Mouse (Mus musculus) heart, embryonic 14.5 days (tissue): ENCODE measurements at regions not wholly inside any gene's neighbourhood (a gene's known extent, or its start where the extent isn't known, plus 50 kb on each side); places are given as distances from the start of the nearest gene placed in this dataset.

Experiments used
- ATAC-seq: fragments of 200-750 bp; cut with Nextera tagmentation; 2 replicates; pipeline ENCODE4 v1.8.0; 2017; ENCODE audit warnings: low read depth, moderate TSS enrichment; ENCODE audit not compliant: insufficient number of reproducible peaks, insufficient read depth, low FRiP score
- H3K27ac ChIP-seq, 2 experiments: fragments of 200-500 bp in 1 of 2; fragments of 300-500 bp in 1 of 2; sonication (generic) in 1 of 2; replicated peaks in 1 of 2; 2 replicates each; pipeline ENCODE4 v1.5.1; 2012 to 2014; ENCODE audit warnings: low read depth in 2 of 2, low read length in 2 of 2, control low read depth in 1 of 2, mild to moderate bottlenecking in 1 of 2, mixed read lengths in 1 of 2; ENCODE audit not compliant: control insufficient read depth in 1 of 2, insufficient read depth in 1 of 2
- H3K27me3 ChIP-seq: fragments of 300-500 bp; sonication (generic); 2 replicates; pipeline ENCODE4 v1.6.1; 2014; ENCODE audit warnings: mild to moderate bottlenecking, low read length, control low read depth; ENCODE audit not compliant: control insufficient read depth, insufficient read depth
- H3K36me3 ChIP-seq: fragments of 300-500 bp; sonication (generic); 2 replicates; pipeline ENCODE4 v1.6.1; 2014; ENCODE audit warnings: mild to moderate bottlenecking, control low read depth, low read length, mixed read lengths; ENCODE audit not compliant: control insufficient read depth, insufficient read depth
- H3K4me1 ChIP-seq, 2 experiments: fragments of 200-500 bp in 1 of 2; fragments of 300-500 bp in 1 of 2; sonication (generic) in 1 of 2; 2 replicates each; pipeline ENCODE4 v1.6.1; 2012 to 2014; ENCODE audit warnings: low read length in 2 of 2, control low read depth in 1 of 2, mixed read lengths in 1 of 2; ENCODE audit not compliant: control insufficient read depth in 2 of 2, insufficient read depth in 2 of 2
- H3K4me2 ChIP-seq: fragments of 300-500 bp; sonication (generic); 2 replicates; pipeline ENCODE4 v1.6.1; 2014; ENCODE audit warnings: mild to moderate bottlenecking, low read length
- H3K4me3 ChIP-seq, 2 experiments: fragments of 200-500 bp in 1 of 2; fragments of 300-500 bp in 1 of 2; sonication (generic) in 1 of 2; 2 replicates each; pipeline ENCODE4 v1.5.1; 2012 to 2014; ENCODE audit warnings: low read length in 2 of 2, mild to moderate bottlenecking in 2 of 2, control low read depth in 1 of 2, low read depth in 1 of 2, moderate library complexity in 1 of 2; ENCODE audit not compliant: control insufficient read depth in 1 of 2, insufficient read depth in 1 of 2
- H3K9ac ChIP-seq: fragments of 300-500 bp; sonication (generic); 2 replicates; pipeline ENCODE4 v1.6.1; 2014; ENCODE audit warnings: mild to moderate bottlenecking, low read length
- H3K9me3 ChIP-seq: fragments of 300-500 bp; sonication (generic); 2 replicates; pipeline ENCODE4 v1.6.1; 2016; ENCODE audit warnings: low read length, control low read depth; ENCODE audit not compliant: control insufficient read depth
- WGBS: fragments of 180-500 bp; shearing (Covaris S2); extraction: QIAGEN DNeasy Blood & Tissue Kit; methylation state at CpG from one replicate; pipeline ENCODE4 v1.1.7; 2014; 5-methylcytosine and 5-hydroxymethylcytosine counted together

- Histone ChIP-seq H3K4me3 (no peak overlapping the region), H3K9me3 (no peaks in the 10 kb centered on the region), H3K4me2 (no peak overlapping the region), H3K36me3 (no peaks in the 10 kb centered on the region), H3K9ac (no peak overlapping the region), H3K27ac (no peak overlapping the region), H3K27me3 (no peaks in the 10 kb centered on the region), H3K4me1 (no peaks in the 10 kb centered on the region)
- WGBS, result 33% methylated on average over 5 of the region's 5 CpGs
- ATAC-seq, result no peak
Measured at GRCm38 (mm10) chr17:4740784-4741183, 253.3 kb upstream of the Arid1b start.

GRCm38 (mm10) chr17:4742314-4742713, 251.8 kb upstream of the Arid1b start:
- Histone ChIP-seq H3K9me3 (no peaks in the 10 kb centered on the region), H3K27me3 (no peaks in the 10 kb centered on the region)
- WGBS, result 68% methylated on average over 1 of the region's 1 CpGs

GRCm38 (mm10) chr17:4762956-4763355, 231.2 kb upstream of the Arid1b start:
- Histone ChIP-seq H3K9ac (no peak overlapping the region), H3K27ac (no peak overlapping the region), H3K27me3 (no peaks in the 10 kb centered on the region), H3K36me3 (no peaks in the 10 kb centered on the region), H3K4me1 (no peaks in the 10 kb centered on the region), H3K4me2 (no peak overlapping the region), H3K4me3 (no peak overlapping the region), H3K9me3 (no peaks in the 10 kb centered on the region)
- 92% methylated on average over 6 of the region's 6 CpGs for WGBS
- ATAC-seq, result no peak

More at GRCm38 (mm10) chr17:4742314-4742713, 251.8 kb upstream of the Arid1b start:
- Histone ChIP-seq H3K9ac (no peak overlapping the region), H3K27ac (no peak overlapping the region), H3K4me1 (no peaks in the 10 kb centered on the region), H3K4me2 (no peak overlapping the region), H3K36me3 (no peaks in the 10 kb centered on the region), H3K4me3 (no peak overlapping the region)
- ATAC-seq, result no peak

- WGBS, result 76% methylated on average over 5 of the region's 5 CpGs
- no peaks in the 10 kb centered on the region for H3K9me3 ChIP-seq
Measured at GRCm38 (mm10) chr17:4765723-4766122, 228.4 kb upstream of the Arid1b start.

GRCm38 (mm10) chr17:4767947-4768522, 226.1 kb upstream of the Arid1b start:
- H3K4me3 ChIP-seq, result no peak overlapping the region
- no peak overlapping the region for H3K4me2 ChIP-seq
- H3K27ac ChIP-seq, result no peak overlapping the region
- WGBS, result 86% methylated on average over 5 of the region's 5 CpGs
- H3K4me1 ChIP-seq, result no peaks in the 10 kb centered on the region
- H3K9ac ChIP-seq, result no peak overlapping the region
- H3K27me3 ChIP-seq, result no peaks in the 10 kb centered on the region
- ATAC-seq, result no peak
- no peaks in the 10 kb centered on the region for H3K36me3 ChIP-seq
- no peaks in the 10 kb centered on the region for H3K9me3 ChIP-seq

More at GRCm38 (mm10) chr17:4765723-4766122, 228.4 kb upstream of the Arid1b start:
- ATAC-seq, result no peak
- H3K9ac ChIP-seq, result no peak overlapping the region
- H3K4me1 ChIP-seq, result no peaks in the 10 kb centered on the region
- H3K4me2 ChIP-seq, result no peak overlapping the region
- no peak overlapping the region for H3K4me3 ChIP-seq
- no peaks in the 10 kb centered on the region for H3K36me3 ChIP-seq
- no peaks in the 10 kb centered on the region for H3K27me3 ChIP-seq
- no peak overlapping the region for H3K27ac ChIP-seq

GRCm38 (mm10) chr17:4769284-4769683, 224.8 kb upstream of the Arid1b start:
- Histone ChIP-seq H3K9me3 (no peaks in the 10 kb centered on the region), H3K36me3 (no peaks in the 10 kb centered on the region), H3K27ac (no peak overlapping the region), H3K27me3 (no peaks in the 10 kb centered on the region), H3K4me2 (no peak overlapping the region), H3K4me3 (no peak overlapping the region), H3K9ac (no peak overlapping the region), H3K4me1 (no peaks in the 10 kb centered on the region)
- no peak for ATAC-seq
- WGBS, result 79% methylated on average over 4 of the region's 4 CpGs

- no peaks in the 10 kb centered on the region for H3K36me3 ChIP-seq
- H3K4me2 ChIP-seq, result no peak overlapping the region
- H3K4me3 ChIP-seq, result no peak overlapping the region
- H3K9ac ChIP-seq, result no peak overlapping the region
- no peaks in the 10 kb centered on the region for H3K27me3 ChIP-seq
- ATAC-seq, result no peak
- no peaks in the 10 kb centered on the region for H3K4me1 ChIP-seq
- 67% methylated on average over 3 of the region's 3 CpGs for WGBS
- H3K9me3 ChIP-seq, result no peaks in the 10 kb centered on the region
- no peak overlapping the region for H3K27ac ChIP-seq
Measured at GRCm38 (mm10) chr17:4770052-4770451, 224.1 kb upstream of the Arid1b start.

- no peaks in the 10 kb centered on the region for H3K9me3 ChIP-seq
Measured at GRCm38 (mm10) chr17:4778161-4778560, 216.0 kb upstream of the Arid1b start.

More at GRCm38 (mm10) chr17:4778161-4778560, 216.0 kb upstream of the Arid1b start:
- peak overlapping the region; percentile 26; the same call in 1 of the 2 replicates for H3K4me2 ChIP-seq
- no peaks in the 10 kb centered on the region for H3K36me3 ChIP-seq
- 2% methylated on average over 14 of the region's 14 CpGs for WGBS
- no peak overlapping the region for H3K9ac ChIP-seq
- H3K27me3 ChIP-seq, result no peaks in the 10 kb centered on the region
- H3K4me3 ChIP-seq, result no peak overlapping the region
- ATAC-seq, result 0 out of 2 replicates have a peak, but pooled peaks have one; percentile 36
- no peaks in the 10 kb centered on the region; a peak in 1 of 4 replicates for H3K4me1 ChIP-seq
- no peak overlapping the region for H3K27ac ChIP-seq
